In genomic region chr5:149329098-149329887, GRCm38 (mm10) we compare ENCODE assay signal across 8 mouse cellular contexts.
A peak's percentile ranks its signal among the peaks of the same experiment; 100 is the strongest.
DNase-seq lines count a peak whose midpoint lies in the region; ATAC-seq lines count a peak whose summit lies in the region.

No protein-coding gene starts in this region.

- H3K9ac ChIP-seq in embryonic facial prominence, embryonic 12.5 days: no peak overlapping the region

- no peaks in the 10 kb centered on the region for H3K9me3 ChIP-seq in embryonic facial prominence, embryonic 12.5 days

- no peaks in the 10 kb centered on the region for H3K27me3 ChIP-seq in embryonic facial prominence, embryonic 12.5 days

- H3K4me3 ChIP-seq in embryonic facial prominence, embryonic 12.5 days: no peak overlapping the region

- peak overlapping the region; percentile 42 for H3K27ac ChIP-seq in embryonic facial prominence, embryonic 12.5 days

- H3K36me3 ChIP-seq in embryonic facial prominence, embryonic 12.5 days: no peaks in the 10 kb centered on the region

- DNase-seq in cerebellum, adult 9-10 months: no peak
- DNase-seq in kidney, adult 18-20 months: peak; percentile 65
- peak; percentile 19 for DNase-seq in lung, postnatal 10 days
- DNase-seq in adrenal gland, adult 8-10 months: no peak
- no peak for DNase-seq in right cerebral cortex, adult 18-20 months
- DNase-seq in cerebellum, postnatal 4 days (ENCODE audit: low spot score in 2 of 2): no peak

- peaks cover 42% of the 10 kb centered on the region for H3K4me1 ChIP-seq in embryonic facial prominence, embryonic 12.5 days

- 33% methylated on average over 12 of the region's 12 CpGs for WGBS in embryonic facial prominence, embryonic 12.5 days

- H3K4me2 ChIP-seq in embryonic facial prominence, embryonic 12.5 days (replicated peaks): no peak overlapping the region

- ATAC-seq in cerebellum, adult (ENCODE audit: insufficient number of reproducible peaks, low FRiP score, low TSS enrichment): 0 out of 2 replicates have a peak, but pooled peaks have one; percentile 20
- ATAC-seq in embryonic facial prominence, embryonic 12.5 days (ENCODE audit: insufficient number of reproducible peaks, insufficient read depth, low FRiP score, low TSS enrichment): no peak

Comparison
In these comparisons a context has a peak if more than half of its experiments do, and no peak if none do; other contexts are left out.
1. DNase-seq: peak in kidney, adult 18-20 months (single experiment) and lung, postnatal 10 days (single experiment); none in cerebellum, adult 9-10 months (single experiment), adrenal gland, adult 8-10 months (single experiment), right cerebral cortex, adult 18-20 months (single experiment) and cerebellum, postnatal 4 days (0 of 2).